Mouse (Mus musculus) layer of hippocampus, postnatal 25 days (tissue): ENCODE measurements around the gene Prl8a1. TPM values are rescaled to one million over a fixed set of nuclear protein-coding genes. Genes with fewer than 3 reads are reported as not detected.

Experiments
- DNase-seq, 2 experiments: peaks; one replicate each; pipeline ENCODE4 v3.0.0; 2022; ENCODE audit warnings: mixed read lengths in 2 of 2, low spot score in 1 of 2; ENCODE audit errors: extremely low spot score in 1 of 2
- total RNA-seq, 2 experiments: library from RNA; stranded (reverse); gene quantifications; 2 replicates each; pipeline ENCODE4 v1.2.3; 2021

Prl8a1 gene
- total RNA-seq: not detected

- no peak for DNase-seq
Measured at GRCm38 (mm10) chr13:27582071-27582470, at the start of gene Prl8a1. Gene Prl8a1, minus strand, starts transcription at chr13:27582171.

- no peak for DNase-seq
Measured at GRCm38 (mm10) chr13:27610482-27610881, 28.5 kb upstream of the Prl8a1 start, which contains the start of gene Prl7b1. Gene Prl7b1, minus strand, starts transcription at chr13:27610582.

GRCm38 (mm10) chr13:27564506-27564905 is 17.5 kb downstream of the Prl8a1 start, which contains the start of gene Prl8a9:
Gene Prl8a9, minus strand, starts transcription at chr13:27564606.
- no peak for DNase-seq

- DNase-seq: no peak
Measured at GRCm38 (mm10) chr13:27553336-27553735, 28.6 kb downstream of the Prl8a1 start.

Other genes with a start within 250 kb of the Prl8a1 start
- not detected for gene Prl8a2, start 236.5 kb downstream of the Prl8a1 start, total RNA-seq
- gene Prl2b1, start 191.3 kb downstream of the Prl8a1 start, total RNA-seq: not detected
- gene Prl8a6, start 143.5 kb downstream of the Prl8a1 start, total RNA-seq: not detected
- gene Prl8a8, start 69.0 kb downstream of the Prl8a1 start, total RNA-seq: not detected
- gene Prl8a9, start 17.6 kb downstream of the Prl8a1 start, total RNA-seq: not detected
- not detected for gene Prl7b1, start 28.4 kb upstream of the Prl8a1 start, total RNA-seq
- not detected for gene Prl7a1, start 60.3 kb upstream of the Prl8a1 start, total RNA-seq
- not detected for gene Prl7a2, start 85.9 kb upstream of the Prl8a1 start, total RNA-seq
- not detected for gene Prl7d1, start 134.6 kb upstream of the Prl8a1 start, total RNA-seq
- not detected for gene Prl7c1, start 198.6 kb upstream of the Prl8a1 start, total RNA-seq
- not detected for gene Prl2a1, start 219.5 kb upstream of the Prl8a1 start, total RNA-seq